Mouse (Mus musculus) A20 (cell line): ENCODE results near the gene Wnt1.

Experiments used
- DNase-seq: peaks from one replicate; pipeline ENCODE4 v3.0.0-alpha.2; 2011; ENCODE audit warnings: low read depth, low spot score

Gene Wnt1

GRCm38 (mm10) chr15:98834059-98834458 is 44.4 kb downstream of the Wnt1 start:
- no peak for DNase-seq

GRCm38 (mm10) chr15:98835291-98835690 is 45.6 kb downstream of the Wnt1 start:
- DNase-seq: no peak

- no peak for DNase-seq
Measured at GRCm38 (mm10) chr15:98837006-98837742, 47.5 kb downstream of the Wnt1 start.

GRCm38 (mm10) chr15:98837743-98838103 is 48.1 kb downstream of the Wnt1 start:
- DNase-seq: no peak

GRCm38 (mm10) chr15:98839161-98839560 is 49.5 kb downstream of the Wnt1 start:
- DNase-seq: no peak

GRCm38 (mm10) chr15:98839671-98840585 is 50.3 kb downstream of the Wnt1 start:
- DNase-seq: no peak
